Mouse (Mus musculus) midbrain, embryonic 16.5 days (tissue): ENCODE measurements around the gene Wls. TPM values are rescaled to one million over a fixed set of nuclear protein-coding genes. Genes with fewer than 3 reads are reported as not detected.
A peak's percentile ranks its signal among the peaks of the same experiment; 100 is the strongest.

ENCODE experiments used
- ATAC-seq: fragments of 200-750 bp; cut with Nextera tagmentation; 2 replicates; pipeline ENCODE4 v1.8.0; 2017; ENCODE audit warnings: moderate TSS enrichment
- H3K27ac ChIP-seq: fragments of 300-500 bp; sonication (generic); 2 replicates; pipeline ENCODE4 v1.5.1; 2014; ENCODE audit warnings: mild to moderate bottlenecking, low read length, mixed read lengths
- H3K27me3 ChIP-seq: fragments of 300-500 bp; sonication (generic); 2 replicates; pipeline ENCODE4 v1.6.1; 2014; ENCODE audit warnings: low read depth, low read length, mixed read lengths; ENCODE audit not compliant: control insufficient read depth, insufficient read depth
- H3K36me3 ChIP-seq: fragments of 300-500 bp; sonication (generic); 2 replicates; pipeline ENCODE4 v1.6.1; 2014; ENCODE audit warnings: mild to moderate bottlenecking, low read length, moderate library complexity, mixed read lengths; ENCODE audit not compliant: control insufficient read depth, insufficient read depth
- H3K4me1 ChIP-seq: fragments of 300-500 bp; sonication (generic); 2 replicates; pipeline ENCODE4 v1.6.1; 2014; ENCODE audit warnings: mild to moderate bottlenecking, low read length, mixed read lengths; ENCODE audit not compliant: control insufficient read depth, insufficient read depth
- H3K4me2 ChIP-seq: fragments of 300-500 bp; sonication (generic); 2 replicates; pipeline ENCODE4 v1.6.1; 2014; ENCODE audit warnings: mild to moderate bottlenecking, low read length, mixed read lengths
- H3K4me3 ChIP-seq: fragments of 300-500 bp; sonication (generic); 2 replicates; pipeline ENCODE4 v1.5.1; 2014; ENCODE audit warnings: low read depth, mild to moderate bottlenecking, low read length, moderate library complexity, mixed read lengths
- H3K9ac ChIP-seq: fragments of 300-500 bp; sonication (generic); 2 replicates; pipeline ENCODE4 v1.6.1; 2014; ENCODE audit warnings: low read depth, low read length, mixed read lengths
- H3K9me3 ChIP-seq: fragments of 300-500 bp; sonication (generic); replicated peaks from 2 replicates; pipeline ENCODE4 v1.6.1; 2014; ENCODE audit warnings: mild to moderate bottlenecking, low read length, mixed read lengths; ENCODE audit not compliant: control insufficient read depth, poor library complexity, severe bottlenecking
- WGBS: fragments of 180-500 bp; shearing (Covaris S2); extraction: QIAGEN DNeasy Blood & Tissue Kit; methylation state at CpG from one replicate; pipeline ENCODE4 v1.1.7; 2014; 5-methylcytosine and 5-hydroxymethylcytosine counted together
- polyA plus RNA-seq: library from polyadenylated mRNA; unstranded; fragments of >200 nt; fragmentation: Nextera tagmentation; extraction: Ambion mirVana; gene quantifications from 2 replicates; pipeline ENCODE4 v1.2.1, GENCODE M21; 2015

Gene Wls
- polyA plus RNA-seq, 1 experiment from 2014 or later: 70.4 TPM

GRCm38 (mm10) chr3:159851476-159851875 is 12.0 kb downstream of the Wls start:
- 26% methylated on average over 2 of the region's 2 CpGs for WGBS
- Histone ChIP-seq H3K9ac (no peak overlapping the region), H3K36me3 (no peaks in the 10 kb centered on the region), H3K4me1 (no peaks in the 10 kb centered on the region), H3K9me3 (no peaks in the 10 kb centered on the region), H3K4me2 (no peak overlapping the region), H3K27me3 (no peaks in the 10 kb centered on the region), H3K4me3 (no peak overlapping the region), H3K27ac (no peak overlapping the region)
- ATAC-seq: no peak

DNA sequence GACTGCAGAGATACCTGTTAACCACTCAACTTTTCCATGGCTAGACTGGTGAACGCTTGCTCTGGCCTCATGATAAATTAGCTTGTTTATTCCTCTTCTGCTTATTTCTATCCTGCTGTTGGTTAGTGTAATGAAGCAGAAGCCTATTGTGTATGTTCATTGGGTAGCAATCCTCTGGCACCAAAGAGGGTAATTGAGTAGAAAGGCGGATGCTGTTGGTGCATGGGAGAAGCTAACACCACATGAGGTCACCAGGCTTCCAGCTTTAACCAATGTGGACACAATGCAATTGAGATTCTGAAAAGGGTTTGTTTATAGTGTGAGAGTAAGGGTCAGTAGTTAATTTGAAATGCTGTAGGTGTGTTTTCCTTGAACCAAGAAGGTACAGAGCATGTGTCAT is 12.5 kb downstream of the Wls start:
- no peaks in the 10 kb centered on the region for H3K4me1 ChIP-seq
- H3K27me3 ChIP-seq: no peaks in the 10 kb centered on the region
- ATAC-seq: no peak
- H3K4me2 ChIP-seq: no peak overlapping the region
- WGBS: 35% methylated on average over 2 of the region's 2 CpGs
- no peak overlapping the region for H3K4me3 ChIP-seq
- no peaks in the 10 kb centered on the region for H3K36me3 ChIP-seq
- H3K9me3 ChIP-seq: no peaks in the 10 kb centered on the region
- H3K9ac ChIP-seq: no peak overlapping the region
- no peak overlapping the region for H3K27ac ChIP-seq

DNA sequence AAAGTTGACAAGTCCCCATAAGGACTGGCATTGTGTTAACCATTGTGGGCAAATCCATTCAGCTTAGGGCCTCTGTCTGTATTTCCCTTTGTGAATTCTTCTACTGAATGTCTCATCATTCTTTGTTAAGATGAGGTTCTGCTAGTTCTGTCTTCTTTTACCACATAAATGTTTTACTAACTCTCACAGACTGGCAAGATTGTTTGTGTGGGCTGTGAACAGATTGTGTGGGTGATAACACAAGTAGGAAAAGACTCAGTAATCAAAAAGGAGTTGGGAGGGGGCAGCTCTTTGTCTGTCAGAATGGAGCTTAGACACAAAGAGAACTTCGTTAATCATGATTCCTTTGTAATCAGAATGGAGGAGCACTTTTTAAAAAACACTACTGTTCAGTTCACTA is 17.6 kb downstream of the Wls start:
- Histone ChIP-seq H3K27me3 (no peaks in the 10 kb centered on the region), H3K9me3 (no peaks in the 10 kb centered on the region), H3K9ac (no peak overlapping the region), H3K4me2 (no peak overlapping the region), H3K4me3 (no peak overlapping the region), H3K4me1 (no peaks in the 10 kb centered on the region), H3K36me3 (no peaks in the 10 kb centered on the region), H3K27ac (no peak overlapping the region)
- 37% methylated on average over 1 of the region's 1 CpGs for WGBS
- ATAC-seq: no peak

GRCm38 (mm10) chr3:159865691-159866090 is 26.2 kb downstream of the Wls start:
- no peaks in the 10 kb centered on the region for H3K27me3 ChIP-seq
- no peaks in the 10 kb centered on the region for H3K36me3 ChIP-seq
- 74% methylated on average over 1 of the region's 1 CpGs for WGBS

DNA sequence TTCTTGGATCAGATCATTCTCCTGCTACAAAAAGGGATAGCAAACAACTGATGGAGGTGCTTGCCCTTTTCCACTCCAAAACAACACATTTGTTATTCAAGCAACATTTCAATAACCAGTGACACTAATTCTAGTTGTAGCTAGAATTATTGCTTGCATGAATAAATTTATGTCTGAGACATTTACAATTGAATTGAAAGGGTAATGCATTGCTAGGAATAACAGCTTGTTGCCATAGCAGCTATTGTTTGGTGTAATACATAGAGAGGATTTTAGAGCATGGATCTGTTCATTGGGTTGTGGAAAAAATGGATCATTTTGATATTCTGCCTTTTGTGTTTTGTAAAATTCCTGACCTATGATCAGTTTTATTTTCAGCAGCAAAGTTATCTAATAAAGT is 39.5 kb downstream of the Wls start:
- Histone ChIP-seq H3K27me3 (no peaks in the 10 kb centered on the region), H3K9ac (no peak overlapping the region)
- no peak for ATAC-seq

More at GRCm38 (mm10) chr3:159865691-159866090, 26.2 kb downstream of the Wls start:
- Histone ChIP-seq H3K4me1 (no peaks in the 10 kb centered on the region), H3K4me3 (no peak overlapping the region), H3K27ac (no peak overlapping the region), H3K4me2 (no peak overlapping the region), H3K9me3 (no peaks in the 10 kb centered on the region), H3K9ac (no peak overlapping the region)
- ATAC-seq: no peak

GRCm38 (mm10) chr3:159883325-159883724 is 43.9 kb downstream of the Wls start:
- Histone ChIP-seq H3K9ac (no peak overlapping the region), H3K4me1 (peaks cover 20% of the 10 kb centered on the region), H3K4me3 (no peak overlapping the region), H3K9me3 (no peaks in the 10 kb centered on the region), H3K4me2 (no peak overlapping the region), H3K27ac (no peak overlapping the region), H3K27me3 (no peaks in the 10 kb centered on the region), H3K36me3 (no peaks in the 10 kb centered on the region)
- WGBS: 19% methylated on average over 2 of the region's 2 CpGs
- ATAC-seq: no peak

More for the DNA sequence above, 39.5 kb downstream of the Wls start:
- Histone ChIP-seq H3K4me3 (no peak overlapping the region), H3K4me2 (no peak overlapping the region), H3K9me3 (no peaks in the 10 kb centered on the region), H3K4me1 (peaks cover 4% of the 10 kb centered on the region; the same call in 1 of the 2 replicates), H3K36me3 (no peaks in the 10 kb centered on the region), H3K27ac (no peak overlapping the region)

DNA sequence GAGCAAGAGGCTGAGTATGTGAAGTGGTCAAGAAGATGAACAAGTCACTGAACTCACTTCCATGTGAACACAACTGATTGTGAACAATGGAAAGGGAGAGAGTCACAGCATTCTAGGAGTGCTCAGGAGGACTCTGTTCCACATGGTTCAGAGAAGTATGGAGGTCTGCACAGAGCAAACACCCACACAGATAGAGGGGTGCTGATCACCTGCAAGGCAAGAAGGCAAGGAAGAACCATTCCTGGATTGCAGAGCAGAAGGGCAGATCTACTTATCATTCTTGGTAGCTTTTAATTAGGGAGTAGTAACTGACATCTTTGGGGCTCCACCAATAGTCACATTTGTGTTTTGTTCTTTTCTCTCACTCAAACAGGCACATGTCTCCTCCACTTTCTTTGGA is 45.3 kb downstream of the Wls start:
- no peaks in the 10 kb centered on the region for H3K36me3 ChIP-seq
- H3K9ac ChIP-seq: no peak overlapping the region
- H3K4me1 ChIP-seq: peaks cover 16% of the 10 kb centered on the region
- no peaks in the 10 kb centered on the region for H3K27me3 ChIP-seq
- no peak; the same call in 1 of the 2 replicates for ATAC-seq
- peak overlapping the region; percentile 70 for H3K27ac ChIP-seq
- H3K4me2 ChIP-seq: no peak overlapping the region
- H3K9me3 ChIP-seq: no peaks in the 10 kb centered on the region
- H3K4me3 ChIP-seq: no peak overlapping the region

DNA sequence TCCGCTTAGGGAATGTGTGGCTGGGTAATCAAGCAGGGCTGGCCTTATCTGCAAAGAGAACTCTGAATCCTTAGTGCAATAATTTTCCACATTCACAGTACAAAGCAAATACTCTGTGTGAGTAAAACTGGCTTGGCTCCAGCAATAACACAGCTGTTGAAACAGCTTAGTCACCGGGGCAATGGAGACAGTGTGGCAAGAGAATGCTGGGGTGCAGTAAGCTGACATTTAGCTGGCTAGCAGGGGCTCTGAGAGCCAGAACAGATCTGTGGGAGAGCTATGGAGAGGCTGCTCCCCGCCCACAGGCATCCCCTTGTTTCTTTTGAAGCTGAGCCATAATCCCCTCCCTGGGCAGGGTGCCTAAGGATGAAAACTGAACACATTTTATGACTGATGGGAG is 45.8 kb downstream of the Wls start:
- no peaks in the 10 kb centered on the region for H3K27me3 ChIP-seq
- WGBS: 4% methylated on average over 3 of the region's 3 CpGs
- peaks cover 16% of the 10 kb centered on the region for H3K4me1 ChIP-seq
- H3K27ac ChIP-seq: peak overlapping the region; percentile 70
- H3K36me3 ChIP-seq: no peaks in the 10 kb centered on the region
- no peak overlapping the region for H3K9ac ChIP-seq
- no peaks in the 10 kb centered on the region for H3K9me3 ChIP-seq
- 0 out of 2 replicates have a peak overlapping the region, but pooled peaks have one; percentile 15 for H3K4me2 ChIP-seq
- peak; percentile 97 for ATAC-seq
- no peak overlapping the region for H3K4me3 ChIP-seq

GRCm38 (mm10) chr3:159885781-159886400 is 46.4 kb downstream of the Wls start:
- WGBS: 0% methylated on average over 1 of the region's 1 CpGs
- H3K36me3 ChIP-seq: no peaks in the 10 kb centered on the region
- no peak overlapping the region for H3K4me3 ChIP-seq

More at GRCm38 (mm10) chr3:159885781-159886400, 46.4 kb downstream of the Wls start:
- Histone ChIP-seq H3K4me1 (peaks cover 16% of the 10 kb centered on the region), H3K4me2 (no peak overlapping the region), H3K27me3 (no peaks in the 10 kb centered on the region), H3K9ac (no peak overlapping the region), H3K9me3 (no peaks in the 10 kb centered on the region), H3K27ac (peak overlapping the region; percentile 64)
- ATAC-seq: peak; percentile 22
